Mouse (Mus musculus): ENCODE results near the gene Dbh. TPM values are rescaled to one million over a fixed set of nuclear protein-coding genes. Genes with fewer than 3 reads are reported as not detected.

Dbh gene
- total RNA-seq, 2 experiments from 2014 or later, result 0.25 to 0.48 TPM

GRCm38 (mm10) chr2:27223012-27223421 is 58.0 kb downstream of the Dbh start:
- peak; percentile 66 to 78 for DNase-seq

- no peak for DNase-seq
Measured at GRCm38 (mm10) chr2:27226572-27226971, 61.5 kb downstream of the Dbh start.

- no peak for DNase-seq
Measured at GRCm38 (mm10) chr2:27228809-27229480, 63.9 kb downstream of the Dbh start.

DNA sequence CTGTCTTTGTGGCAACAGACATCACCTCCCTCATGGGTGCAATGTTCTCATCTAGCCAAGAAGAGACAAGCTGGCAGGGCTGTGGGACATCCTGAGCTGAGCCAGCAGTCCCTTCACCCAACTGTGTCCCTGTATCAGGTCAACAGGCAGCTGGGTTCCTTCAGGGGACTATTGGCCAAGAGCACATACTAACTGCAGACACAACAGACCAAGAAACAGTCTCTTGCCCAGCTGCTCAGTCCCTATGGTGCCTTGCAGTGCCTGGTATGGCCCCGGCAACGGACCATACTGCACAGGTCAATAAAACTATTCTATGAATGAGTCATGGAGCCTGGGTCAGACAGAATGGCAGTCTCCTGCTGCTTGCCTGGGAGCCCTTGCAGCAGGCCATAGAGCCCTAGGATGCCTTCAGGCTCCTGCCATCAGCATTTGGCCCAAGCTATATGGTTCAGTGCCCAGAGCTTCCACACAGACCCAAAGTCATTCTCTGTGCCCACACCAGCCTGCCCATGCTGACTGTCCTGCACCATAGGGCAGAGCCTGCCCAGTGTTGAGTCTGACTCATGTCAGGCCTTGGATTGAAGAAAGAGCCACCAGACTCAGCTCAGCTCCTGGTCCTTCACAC is 64.6 kb downstream of the Dbh start:
- DNase-seq, result no peak

DNA sequence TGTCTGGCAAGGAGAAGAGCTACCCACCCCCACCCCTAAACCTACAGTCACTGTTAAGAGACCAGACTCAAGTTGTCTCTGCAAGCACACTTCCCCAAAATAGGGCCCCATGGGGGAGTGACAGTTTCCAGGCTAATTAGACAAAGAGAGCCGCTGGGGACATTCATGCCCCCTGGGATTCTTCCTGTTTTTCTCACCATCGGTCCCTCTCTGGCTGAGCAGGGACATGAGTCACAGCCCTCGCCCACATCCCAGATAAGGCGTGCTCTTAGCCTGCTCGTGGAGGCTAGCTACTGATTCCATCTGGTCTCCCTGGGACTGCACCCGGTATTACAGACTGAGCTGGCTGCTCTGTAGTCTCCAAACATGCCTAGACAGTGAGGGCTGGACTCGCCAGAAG is 67.3 kb downstream of the Dbh start:
- DNase-seq, result peak; percentile 46 to 66

Other genes starting within 250 kb of the Dbh start
- gene Surf2, start 248.9 kb upstream of the Dbh start, total RNA-seq (2021), result 10 to 100 TPM; 34.4 to 34.5 TPM
- 10 to 100 TPM; 93.3 to 97.0 TPM for gene Surf1, start 248.7 kb upstream of the Dbh start, total RNA-seq (2021)
- 10 to 100 TPM; 59.0 to 59.6 TPM for gene Surf4, start 231.3 kb upstream of the Dbh start, total RNA-seq (2021)
- gene Stkld1, start 231.2 kb upstream of the Dbh start, total RNA-seq (2021), result under 1 TPM in 1 of 2 experiments, not detected in 1; 0.46 TPM
- 10 to 100 TPM; 64.8 to 74.5 TPM for gene Rexo4, start 200.8 kb upstream of the Dbh start, total RNA-seq (2021)
- gene Adamts13, start 191.8 kb upstream of the Dbh start, total RNA-seq (2021), result 1 to 10 TPM in 1 of 2 experiments, under 1 TPM in 1; 0.71 to 1.7 TPM
- gene Cacfd1, start 155.3 kb upstream of the Dbh start, total RNA-seq (2021), result 10 to 100 TPM; 42.8 to 46.6 TPM
- 10 to 100 TPM; 40.1 to 44.9 TPM for gene Slc2a6, start 137.2 kb upstream of the Dbh start, total RNA-seq (2021)
- gene Mymk, start 93.1 kb upstream of the Dbh start, total RNA-seq (2021), result under 1 TPM; 0.46 to 0.77 TPM
- 10 to 100 TPM; 10.5 to 12.3 TPM for gene Adamtsl2, start 85.9 kb upstream of the Dbh start, total RNA-seq (2021)
- gene Fam163b, start 22.7 kb upstream of the Dbh start, total RNA-seq (2021), result 100 to 1,000 TPM; 107 to 130 TPM
- gene Sardh, start 83.1 kb downstream of the Dbh start, total RNA-seq (2021), result 1 to 10 TPM; 7.2 to 8.7 TPM

All from layer of hippocampus, postnatal 36 days (tissue).